Mouse (Mus musculus) heart, adult 8-10 months (tissue): Measurements from ENCODE around the gene Oprm1. TPM values are rescaled to one million over a fixed set of nuclear protein-coding genes. Genes with fewer than 3 reads are reported as not detected.
"Not testable (repeated sequence)": the region's sequence is repeated elsewhere in the genome, so short reads cannot be mapped to it uniquely, and the experiment has no call there.

ENCODE experiments used
- DNase-seq: peaks from one replicate; pipeline ENCODE4 v3.0.0; 2022; ENCODE audit warnings: low spot score
- total RNA-seq, 4 experiments: library from RNA; stranded (reverse); gene quantifications; 2 replicates each; pipeline ENCODE4 v1.2.4; 2022

Oprm1 gene
- not detected for total RNA-seq

GRCm38 (mm10) chr10:6758206-6758605 lies at the start of gene Oprm1:
Gene Oprm1, plus strand, starts transcription at chr10:6758506.
- no peak for DNase-seq

- no peak for DNase-seq
Observed at GRCm38 (mm10) chr10:6717181-6717948, 40.9 kb upstream of the Oprm1 start.

DNA sequence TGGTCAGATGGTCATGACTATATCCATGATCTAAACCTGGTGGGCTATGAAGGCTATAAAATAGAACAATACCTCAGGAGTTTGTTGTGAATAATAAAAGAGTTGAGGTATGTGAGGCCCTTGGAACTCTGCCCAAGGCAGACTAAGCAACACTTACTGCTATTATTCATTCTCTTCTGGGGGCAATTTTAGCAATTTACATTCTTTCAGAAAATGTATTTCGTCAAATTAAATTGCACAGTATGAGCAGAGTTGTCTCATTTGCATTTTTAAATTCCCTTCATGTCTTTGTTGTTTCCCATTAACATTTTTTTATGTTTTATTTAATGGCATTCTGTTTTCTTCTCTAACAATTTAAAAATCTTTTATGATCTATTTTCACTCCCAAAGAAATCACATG lies 34.5 kb upstream of the Oprm1 start:
- no peak for DNase-seq

- DNase-seq: no peak
Observed at GRCm38 (mm10) chr10:6728469-6728868, 29.8 kb upstream of the Oprm1 start.

- DNase-seq: no peak
Observed at GRCm38 (mm10) chr10:6753375-6753774, 4.9 kb upstream of the Oprm1 start.

DNA sequence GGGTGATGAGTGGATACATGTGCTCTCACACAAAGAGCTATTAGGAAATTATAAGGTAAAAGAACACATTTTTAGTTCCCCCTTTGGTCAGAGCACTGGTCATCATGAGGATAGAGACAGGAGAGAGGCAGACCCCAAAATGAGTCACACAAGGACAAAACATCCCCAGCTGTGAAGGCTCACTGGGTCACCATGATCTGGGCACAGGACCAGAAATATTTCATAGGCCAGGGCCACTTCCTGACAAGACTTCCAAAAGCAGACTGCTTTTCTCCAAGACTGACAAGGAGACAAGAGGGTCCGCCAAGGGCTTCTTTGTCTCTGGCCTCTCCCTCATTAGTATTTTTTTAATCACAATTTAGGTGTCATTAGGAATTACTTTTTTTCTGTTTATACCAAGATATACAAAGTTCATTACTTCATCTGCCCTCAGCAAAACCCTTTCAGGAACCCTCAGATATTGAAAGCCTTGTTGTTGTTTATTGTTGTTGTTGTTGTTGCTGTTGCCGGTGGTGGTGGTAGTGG lies 3.0 kb downstream of the Oprm1 start, which contains the start of gene Gm10945:
Gm10945 (minus strand) TSS at position 475 of the 525 bp plus-strand sequence.
- peak; percentile 58 for DNase-seq

DNA sequence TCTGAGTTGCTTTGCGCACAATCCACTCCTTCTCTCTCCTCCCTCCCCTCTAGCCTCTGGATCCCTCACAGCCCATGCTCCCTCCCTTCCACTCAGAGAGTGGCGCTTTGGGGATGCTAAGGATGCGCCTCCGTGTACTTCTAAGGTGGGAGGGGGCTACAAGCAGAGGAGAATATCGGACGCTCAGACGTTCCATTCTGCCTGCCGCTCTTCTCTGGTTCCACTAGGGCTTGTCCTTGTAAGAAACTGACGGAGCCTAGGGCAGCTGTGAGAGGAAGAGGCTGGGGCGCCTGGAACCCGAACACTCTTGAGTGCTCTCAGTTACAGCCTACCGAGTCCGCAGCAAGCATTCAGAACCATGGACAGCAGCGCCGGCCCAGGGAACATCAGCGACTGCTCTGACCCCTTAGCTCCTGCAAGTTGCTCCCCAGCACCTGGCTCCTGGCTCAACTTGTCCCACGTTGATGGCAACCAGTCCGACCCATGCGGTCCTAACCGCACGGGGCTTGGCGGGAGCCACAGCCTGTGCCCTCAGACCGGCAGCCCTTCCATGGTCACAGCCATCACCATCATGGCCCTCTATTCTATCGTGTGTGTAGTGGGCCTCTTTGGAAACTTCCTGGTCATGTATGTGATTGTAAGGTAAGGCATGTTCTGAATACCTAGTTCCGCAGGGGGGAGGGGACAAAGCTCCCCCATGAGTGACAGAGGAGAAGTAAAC lies 30.4 kb downstream of the Oprm1 start:
- no peak for DNase-seq

- DNase-seq: no peak
Observed at GRCm38 (mm10) chr10:6790226-6790625, 31.9 kb downstream of the Oprm1 start.

DNA sequence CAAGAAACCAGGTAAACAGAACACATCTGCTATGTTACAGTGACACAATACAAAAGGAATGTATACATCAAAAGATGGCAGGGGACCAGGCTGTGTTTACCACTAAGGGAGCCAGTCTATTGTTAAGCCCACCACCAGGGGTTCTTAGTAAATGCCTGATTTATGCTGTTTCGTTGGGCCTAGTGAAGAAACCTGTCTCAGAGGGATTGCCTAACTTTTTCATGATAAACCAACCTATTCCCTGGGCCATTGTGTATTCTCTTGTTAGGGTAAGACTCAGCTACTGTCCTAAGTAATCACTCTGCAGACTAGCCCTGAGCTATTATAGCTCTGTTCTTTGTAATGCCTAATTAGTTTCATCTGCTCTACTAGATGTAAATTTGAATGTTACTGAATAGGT lies 62.3 kb downstream of the Oprm1 start:
- no peak for DNase-seq

- DNase-seq: no peak
Observed at GRCm38 (mm10) chr10:6842225-6842624, 83.9 kb downstream of the Oprm1 start.

DNA sequence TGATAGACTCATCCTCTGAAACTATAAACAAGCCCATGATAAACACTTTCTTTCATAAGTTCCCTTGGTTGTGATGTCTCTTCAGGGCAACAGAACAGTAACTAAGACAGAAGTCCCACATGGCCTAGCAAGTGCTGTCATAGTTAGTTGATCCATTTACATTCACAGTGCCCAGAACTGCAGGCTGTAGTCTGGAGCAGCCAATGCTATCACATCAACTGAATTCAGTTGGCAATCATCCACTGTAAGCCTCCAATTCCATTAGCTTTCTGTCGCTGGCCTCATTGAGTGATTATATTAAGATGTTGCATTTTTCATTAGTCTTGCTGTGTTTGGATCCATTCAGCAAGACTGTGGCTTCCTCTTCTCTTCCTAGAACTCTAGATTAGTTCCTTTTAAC lies 88.0 kb downstream of the Oprm1 start:
- DNase-seq: no peak

DNA sequence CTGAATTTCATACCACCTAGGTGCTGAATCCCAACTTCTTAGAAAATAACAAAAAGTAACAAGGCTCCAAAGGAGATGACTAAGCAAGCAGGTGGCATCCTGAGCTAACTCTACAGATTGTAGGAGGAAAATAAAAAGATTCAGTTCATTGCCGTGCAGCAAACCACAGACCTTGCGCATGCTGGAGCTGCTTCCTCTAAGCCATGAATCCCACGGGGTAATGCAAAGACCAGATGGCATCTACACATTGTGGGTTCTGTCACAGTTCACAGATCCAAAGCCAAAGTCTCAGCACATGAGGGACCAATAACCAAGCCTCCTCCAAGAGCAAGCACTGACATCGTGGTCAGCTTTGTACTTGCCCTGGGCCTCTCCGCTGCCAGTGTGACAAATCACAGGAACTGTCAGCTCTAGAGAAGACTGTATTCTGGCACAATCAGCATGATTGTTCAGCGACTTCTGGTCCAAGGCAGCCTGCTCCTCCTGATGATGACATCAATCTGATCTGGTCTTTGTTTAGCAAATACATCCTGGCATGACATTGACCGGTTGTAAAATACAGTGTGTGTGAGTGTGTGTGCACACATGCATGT lies 90.0 kb downstream of the Oprm1 start:
- no peak for DNase-seq

DNA sequence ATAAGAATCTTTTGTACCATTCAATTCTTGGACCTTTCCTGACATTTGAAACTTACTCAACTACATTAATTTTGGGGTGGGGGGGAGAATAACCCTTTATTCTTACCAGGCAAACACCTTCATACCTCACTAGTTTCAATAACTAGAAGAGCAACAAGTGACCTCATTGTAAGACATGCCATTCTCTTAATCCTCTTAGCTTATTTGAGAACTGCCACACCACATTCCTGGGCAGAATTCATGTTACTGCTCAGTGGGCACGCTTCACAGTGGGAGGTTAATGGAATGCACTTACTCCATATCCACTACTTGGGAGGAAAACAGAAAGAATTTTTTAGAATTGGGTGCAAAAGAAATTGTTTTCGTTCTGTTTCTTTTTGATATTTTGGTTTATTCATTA lies 90.5 kb downstream of the Oprm1 start:
- no peak for DNase-seq

DNA sequence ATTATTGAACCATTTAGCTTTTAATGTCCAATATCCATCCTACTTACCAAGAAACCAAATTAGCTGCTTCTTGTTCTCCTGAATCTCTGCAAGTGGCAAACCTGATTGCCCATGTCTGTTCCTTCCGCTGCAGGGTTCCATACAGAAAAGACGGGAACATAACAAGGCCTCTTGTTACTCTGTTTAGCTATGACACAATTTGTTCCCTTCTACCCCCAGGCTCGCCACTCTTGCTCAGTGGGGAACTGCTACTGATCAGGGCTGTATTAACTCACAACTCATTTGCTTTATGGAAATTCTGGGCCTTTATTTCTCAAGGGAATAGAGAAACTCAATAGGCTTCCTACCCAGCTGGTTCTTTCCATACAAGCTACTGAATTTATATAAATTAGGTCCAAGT lies 97.5 kb downstream of the Oprm1 start:
- DNase-seq: no peak

- no peak for DNase-seq
Observed at GRCm38 (mm10) chr10:6871418-6872072, 113.2 kb downstream of the Oprm1 start.

- no peak for DNase-seq
Observed at GRCm38 (mm10) chr10:6873917-6874316, 115.6 kb downstream of the Oprm1 start.

DNA sequence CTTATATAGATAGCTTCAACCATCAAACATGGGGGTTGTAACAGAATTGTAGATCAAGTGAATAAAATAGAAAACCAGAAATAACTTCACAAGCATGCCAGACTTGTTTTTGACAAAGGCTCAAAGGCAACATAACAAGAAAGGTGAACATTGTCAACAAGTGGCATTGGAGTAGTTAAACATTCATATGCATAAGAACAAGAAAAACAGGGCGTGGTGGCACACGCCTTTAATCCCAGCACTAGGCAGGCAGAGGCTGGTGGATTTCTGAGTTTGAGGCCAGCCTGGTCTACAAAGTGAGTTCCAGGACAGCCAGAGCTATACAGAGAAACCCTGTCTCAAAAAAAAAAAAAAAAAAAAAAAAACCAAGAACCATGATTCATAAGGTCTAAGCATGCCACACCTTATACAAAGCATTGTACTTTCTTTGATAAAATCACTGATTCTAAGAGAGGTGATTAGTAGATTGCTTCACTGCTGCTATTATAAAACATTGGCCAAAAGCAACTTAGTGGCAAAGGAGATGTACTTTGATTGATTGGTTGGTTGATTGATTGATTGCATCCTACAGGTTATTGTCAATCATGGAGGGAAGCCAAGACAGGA lies 120.1 kb downstream of the Oprm1 start:
- DNase-seq: no peak

GRCm38 (mm10) chr10:6882041-6882440 lies 123.7 kb downstream of the Oprm1 start:
- DNase-seq: not testable (repeated sequence)

GRCm38 (mm10) chr10:6885460-6885859 lies 127.2 kb downstream of the Oprm1 start:
- DNase-seq: no peak

DNA sequence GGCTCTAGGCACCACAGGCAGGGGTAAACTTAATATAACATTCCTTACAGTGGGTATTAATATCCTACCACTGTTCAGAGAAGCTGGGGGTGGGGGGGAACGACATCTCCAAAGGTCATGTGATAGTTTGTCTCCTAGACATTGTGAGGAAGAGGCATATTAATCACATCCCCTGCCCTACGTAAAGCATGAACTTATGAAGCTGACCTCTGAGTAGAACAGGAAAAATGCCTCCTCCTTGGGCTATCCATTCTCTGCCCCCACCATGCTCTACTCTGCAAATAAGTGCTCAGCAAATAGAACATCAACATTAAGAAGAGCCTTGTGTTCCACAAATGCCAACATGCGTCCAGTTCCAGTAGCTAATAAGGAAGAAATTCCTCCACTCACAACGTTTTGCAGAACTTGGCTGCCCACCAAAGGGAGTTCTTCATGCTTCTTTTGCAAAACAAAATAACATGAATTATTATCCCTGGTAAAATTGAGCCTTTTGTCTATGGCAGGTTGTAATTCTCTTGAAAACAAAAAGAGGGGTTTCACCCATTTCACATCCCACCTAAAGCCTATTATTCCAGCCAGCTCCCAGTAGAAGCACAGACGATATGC lies 131.4 kb downstream of the Oprm1 start:
- DNase-seq: no peak
